Mouse (Mus musculus) mouse trophoblast stem cell (cell line): ENCODE results near the gene Chrm1.
"Not testable (repeated sequence)": the region's sequence is repeated elsewhere in the genome, so short reads cannot be mapped to it uniquely, and the experiment has no call there.

Source experiments
- in situ Hi-C, 2 experiments: fragments of 300-500 bp; cut with MseI, MboI; formaldehyde crosslinking; loops; 2 replicates in 1 of 2; 3 replicates in 1 of 2; pipeline ENCODE4 v1.15.1; 2025

The Chrm1 gene

GRCm38 (mm10) chr19:8716767-8717475 is 53.3 kb downstream of the Chrm1 start:
- in situ Hi-C loops = no loop called here

- in situ Hi-C loops = no loop called here
Observed at GRCm38 (mm10) chr19:8718357-8718756, 54.8 kb downstream of the Chrm1 start.

- in situ Hi-C loops = not testable (repeated sequence)
Observed at GRCm38 (mm10) chr19:8719037-8719436, 55.4 kb downstream of the Chrm1 start.

- in situ Hi-C loops = no loop called here
Observed at GRCm38 (mm10) chr19:8721378-8721777, 57.8 kb downstream of the Chrm1 start.

- in situ Hi-C loops = no loop called here
Observed at GRCm38 (mm10) chr19:8722021-8722420, 58.4 kb downstream of the Chrm1 start.

- in situ Hi-C loops = no loop called here
Observed at GRCm38 (mm10) chr19:8722559-8722906, 58.9 kb downstream of the Chrm1 start.

GRCm38 (mm10) chr19:8722907-8723573 is 59.5 kb downstream of the Chrm1 start, which contains the start of gene Slc3a2:
Gene Slc3a2, minus strand, starts transcription at chr19:8723369.
- in situ Hi-C loops = no loop called here

- in situ Hi-C loops = no loop called here
Observed at GRCm38 (mm10) chr19:8723574-8724346, 60.2 kb downstream of the Chrm1 start.

- in situ Hi-C loops = no loop called here
Observed at GRCm38 (mm10) chr19:8724392-8724791, 60.8 kb downstream of the Chrm1 start.

GRCm38 (mm10) chr19:8725081-8725613 is 61.6 kb downstream of the Chrm1 start:
- in situ Hi-C loops = no loop called here

GRCm38 (mm10) chr19:8726609-8727390 is 63.2 kb downstream of the Chrm1 start:
- in situ Hi-C loops = no loop called here

- in situ Hi-C loops = no loop called here
Observed at GRCm38 (mm10) chr19:8727495-8728114, 64.0 kb downstream of the Chrm1 start.

- in situ Hi-C loops = not testable (repeated sequence)
Observed at GRCm38 (mm10) chr19:8728335-8729099, 64.9 kb downstream of the Chrm1 start.
